Mouse (Mus musculus) left cerebral cortex, postnatal 4 days (tissue): ENCODE data around the gene Pdlim4. TPM values are rescaled to one million over a fixed set of nuclear protein-coding genes. Genes with fewer than 3 reads are reported as not detected.
A peak's percentile ranks its signal among the peaks of the same experiment; 100 is the strongest.

Experiments used
- DNase-seq: peaks from one replicate; pipeline ENCODE4 v3.0.0-alpha.2; 2022
- intact Hi-C: fragments of 180-260 bp; cut with DNase I; formaldehyde crosslinking; loops from one replicate; pipeline ENCODE4 v1.15.1; 2025
- total RNA-seq, 2 experiments: library from RNA; stranded (reverse); gene quantifications; 2 replicates each; pipeline ENCODE4 v1.2.3; 2021

The Pdlim4 gene
- 10 to 100 TPM; 11.9 to 13.5 TPM for total RNA-seq

DNA sequence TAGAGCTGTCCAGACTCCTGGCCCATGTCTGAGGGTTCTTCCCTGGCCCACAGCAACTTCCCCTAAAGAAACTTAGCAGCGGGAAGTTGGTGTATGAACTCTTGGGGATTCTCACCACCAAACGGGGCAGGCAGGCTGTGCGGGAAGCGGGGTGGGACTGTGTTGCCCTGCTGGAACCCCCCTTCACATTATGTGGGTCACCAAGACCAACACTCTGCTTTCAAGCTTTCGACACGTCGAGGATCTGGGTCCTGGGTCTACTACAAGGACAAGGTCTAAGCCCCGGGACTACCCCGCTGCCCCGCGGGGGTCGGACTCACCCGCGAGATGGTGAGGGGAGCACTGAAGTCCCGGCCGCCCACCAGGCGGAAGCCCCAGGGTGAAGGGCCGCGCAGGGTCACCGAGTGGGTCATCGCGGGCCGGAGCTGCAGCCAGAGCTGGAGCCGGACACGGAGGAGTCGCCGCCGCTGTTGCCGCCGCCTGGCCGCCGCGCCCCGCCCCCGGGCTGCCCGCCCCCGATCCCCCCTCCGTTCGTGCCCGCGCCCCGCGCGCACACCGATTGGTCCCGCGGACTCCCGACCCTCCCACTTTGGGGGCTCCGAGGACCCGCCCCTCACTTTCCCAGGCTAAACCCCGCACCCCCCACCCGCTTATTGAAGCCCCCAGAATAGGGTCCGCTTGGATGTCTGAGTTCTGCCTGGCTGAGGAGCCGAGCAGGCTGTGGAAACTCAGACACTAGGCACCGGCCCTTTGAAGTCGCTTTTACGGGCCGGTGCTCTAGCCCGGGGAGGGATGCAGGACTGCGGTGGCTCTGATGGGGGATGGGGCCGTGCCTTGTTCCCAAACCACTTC is at the start of gene Pdlim4:
Gene Pdlim4 (minus strand): TSS at position 495 of the 852 bp plus-strand sequence.
- intact Hi-C loops, result loop anchor here (10.0 kb wide), 1 partner anchor 134 kb away; no protein-coding TSS in a partner anchor
- peak; percentile 72 for DNase-seq

DNA sequence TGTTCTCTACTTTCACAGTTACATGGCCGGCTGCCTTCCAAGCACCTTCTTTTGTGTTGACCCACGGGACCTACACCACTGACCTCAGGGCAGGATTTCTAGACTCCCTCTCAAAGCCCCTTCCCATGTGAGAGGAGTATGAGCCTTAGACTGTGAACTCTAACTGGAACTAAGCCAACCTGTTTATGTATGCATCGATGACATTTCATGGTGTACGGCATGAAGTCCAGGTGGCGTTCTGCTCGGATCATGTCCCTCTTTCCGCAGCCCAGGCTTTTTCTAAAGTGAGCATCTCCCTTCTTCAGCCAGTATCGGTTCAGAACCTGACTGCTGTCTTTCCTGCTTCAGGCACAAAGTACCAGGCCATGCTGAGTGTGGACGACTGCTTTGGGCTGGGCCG is 48.3 kb upstream of the Pdlim4 start:
- intact Hi-C loops, result no loop called here
- DNase-seq, result no peak

DNA sequence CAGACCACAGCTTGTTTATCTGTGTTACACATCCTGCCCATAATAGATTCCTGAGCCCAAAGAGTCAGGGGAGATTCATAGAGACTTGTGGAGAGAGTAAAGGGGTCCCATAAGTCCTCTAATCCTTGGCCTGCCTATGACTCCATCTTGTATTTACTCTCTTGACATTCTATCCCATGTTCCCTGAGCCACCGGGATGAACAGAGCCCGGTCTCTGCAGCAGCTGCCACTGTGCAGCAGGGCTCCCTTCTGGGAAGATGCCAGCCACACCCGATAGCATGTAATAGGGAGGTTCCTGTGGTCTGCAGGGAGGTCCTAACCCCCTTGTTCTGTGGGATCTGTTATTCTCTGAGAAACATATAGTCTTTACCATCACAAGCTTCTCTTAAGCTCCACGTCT is 47.6 kb upstream of the Pdlim4 start:
- peak; percentile 54 for DNase-seq
- intact Hi-C loops, result no loop called here

DNA sequence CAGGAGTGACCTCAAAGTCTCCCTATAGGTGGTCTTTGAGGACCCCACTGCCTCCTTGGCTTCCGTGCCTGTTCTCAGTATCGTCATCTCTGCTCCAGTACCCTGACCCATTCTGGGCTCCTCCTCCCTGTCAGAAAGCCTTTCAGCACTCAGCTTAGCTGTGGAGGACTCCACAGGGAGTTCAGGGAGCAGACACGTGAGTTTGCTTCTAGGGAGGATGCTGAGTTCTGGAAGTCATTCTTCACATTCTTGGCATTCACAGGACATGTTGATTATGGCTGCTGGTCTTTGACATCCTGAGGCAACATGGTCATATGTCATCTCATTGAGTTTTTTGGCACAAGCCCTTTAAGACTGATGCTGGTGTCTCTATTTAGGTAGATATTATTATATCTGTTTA is 47.1 kb upstream of the Pdlim4 start:
- no peak for DNase-seq
- intact Hi-C loops, result no loop called here

DNA sequence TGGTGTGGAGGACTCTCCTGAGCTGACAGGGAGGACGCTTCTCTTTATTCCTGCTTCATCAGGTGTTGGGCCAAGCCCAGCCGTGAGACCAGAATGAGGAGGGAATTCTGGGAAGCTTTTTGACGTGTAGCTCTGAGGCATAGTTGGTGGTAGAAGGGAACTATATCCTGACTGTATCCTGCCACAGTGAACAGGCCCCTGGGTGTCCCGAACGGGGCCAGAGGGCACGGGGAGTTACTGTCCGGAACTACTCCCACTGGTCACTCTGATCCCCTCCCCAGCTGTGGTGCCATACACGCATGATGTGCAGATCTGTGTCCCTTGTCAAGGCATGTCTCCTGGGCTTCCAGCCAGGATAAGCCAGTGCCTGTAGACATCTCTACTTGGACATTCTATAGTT is 46.5 kb upstream of the Pdlim4 start:
- intact Hi-C loops, result no loop called here
- no peak for DNase-seq

DNA sequence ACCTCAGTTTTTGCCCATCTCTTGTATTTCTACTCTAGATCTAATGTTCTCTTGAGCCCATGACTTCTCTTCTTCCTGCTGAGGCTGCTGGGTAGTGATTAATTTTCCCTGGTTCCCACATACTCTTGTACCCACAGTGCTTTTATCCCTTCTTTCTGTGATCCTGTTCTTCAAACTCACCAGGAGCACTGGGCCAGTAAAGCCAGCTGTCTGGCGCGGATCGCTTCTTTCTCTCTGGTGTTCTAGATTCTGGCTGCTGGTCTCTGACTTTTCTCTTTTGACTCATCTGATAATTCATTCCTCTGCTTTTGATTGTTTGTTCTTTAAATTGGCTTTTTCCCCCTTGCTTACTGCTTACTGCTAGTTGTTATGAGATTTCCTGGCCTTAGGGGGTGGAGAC is 45.9 kb upstream of the Pdlim4 start:
- intact Hi-C loops, result no loop called here
- DNase-seq, result no peak

DNA sequence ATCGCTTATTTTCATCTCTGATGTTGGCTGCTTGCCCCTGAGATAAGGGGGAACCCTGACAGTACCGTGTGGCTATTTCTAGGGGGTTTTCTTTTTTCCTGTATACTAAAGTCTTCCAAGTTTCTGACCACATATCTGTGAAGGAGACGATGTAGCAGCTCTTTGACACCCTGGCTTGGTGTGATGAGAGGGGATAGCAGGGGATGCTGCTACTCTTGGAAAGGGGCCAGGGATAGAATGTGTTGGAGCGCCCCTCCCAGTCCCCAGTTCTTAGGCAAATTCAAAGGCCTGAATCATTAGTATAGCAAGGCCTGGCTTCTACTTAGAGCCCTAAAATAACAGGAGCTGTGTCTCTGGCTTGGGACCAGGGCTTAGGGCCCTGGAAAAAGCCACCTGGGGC is 44.5 kb upstream of the Pdlim4 start:
- intact Hi-C loops, result no loop called here
- no peak for DNase-seq

DNA sequence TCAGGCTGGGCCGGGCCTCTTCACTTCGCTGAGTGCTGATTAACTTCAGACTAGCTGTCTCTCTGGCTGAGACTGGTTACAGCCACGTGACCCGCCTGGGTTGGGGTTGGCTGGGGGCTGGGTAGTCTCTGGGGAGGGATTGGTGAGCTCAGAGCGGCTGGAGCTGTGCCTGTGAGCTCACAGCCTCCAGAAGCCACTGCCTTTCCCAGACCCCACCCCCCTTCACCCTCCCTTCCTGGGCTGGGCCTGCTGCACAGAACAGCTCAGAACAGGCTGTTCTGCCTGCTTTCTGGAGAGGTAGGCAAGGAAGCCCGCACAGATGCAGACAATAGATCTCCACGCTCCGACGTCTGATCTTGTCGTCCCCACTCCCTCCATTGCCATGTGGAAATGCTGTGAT is 44.1 kb upstream of the Pdlim4 start:
- DNase-seq, result peak; percentile 91
- intact Hi-C loops, result no loop called here

DNA sequence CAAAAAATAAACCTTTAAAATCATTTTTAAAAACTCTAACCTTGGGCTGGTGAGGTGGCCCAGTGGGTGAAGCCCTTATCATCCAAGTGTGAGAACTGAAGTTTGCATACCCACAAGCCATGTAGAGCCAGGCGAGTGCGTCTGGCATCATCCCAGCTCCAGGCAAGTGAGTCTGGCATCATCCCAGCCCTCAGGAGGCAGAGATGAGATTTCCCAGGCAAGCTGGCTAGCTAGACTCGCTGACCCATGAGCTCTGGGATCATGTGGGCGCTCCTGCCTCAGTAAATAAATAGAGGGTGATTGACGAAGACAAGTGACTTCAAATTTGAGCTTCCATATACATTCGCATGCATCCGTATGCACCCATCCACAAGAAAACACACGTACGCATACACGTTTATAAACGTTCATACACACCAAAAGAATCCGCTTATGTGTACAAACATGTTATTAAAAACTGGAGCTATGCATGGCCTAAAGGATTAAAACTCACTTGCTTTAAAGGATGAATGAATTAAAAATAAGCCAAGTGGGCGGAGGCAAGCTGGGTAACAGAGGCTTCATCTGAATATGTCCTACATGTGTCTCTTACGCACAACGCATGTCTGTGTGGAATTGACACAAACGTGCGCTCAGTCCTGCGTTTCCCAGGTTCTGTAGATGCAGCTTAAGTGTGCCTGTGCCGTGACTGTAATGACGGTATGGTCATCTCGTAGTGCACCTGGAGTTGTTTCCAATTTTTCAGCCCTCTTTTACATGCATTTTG is 43.3 kb upstream of the Pdlim4 start:
- peak; percentile 92 for DNase-seq
- intact Hi-C loops, result no loop called here

DNA sequence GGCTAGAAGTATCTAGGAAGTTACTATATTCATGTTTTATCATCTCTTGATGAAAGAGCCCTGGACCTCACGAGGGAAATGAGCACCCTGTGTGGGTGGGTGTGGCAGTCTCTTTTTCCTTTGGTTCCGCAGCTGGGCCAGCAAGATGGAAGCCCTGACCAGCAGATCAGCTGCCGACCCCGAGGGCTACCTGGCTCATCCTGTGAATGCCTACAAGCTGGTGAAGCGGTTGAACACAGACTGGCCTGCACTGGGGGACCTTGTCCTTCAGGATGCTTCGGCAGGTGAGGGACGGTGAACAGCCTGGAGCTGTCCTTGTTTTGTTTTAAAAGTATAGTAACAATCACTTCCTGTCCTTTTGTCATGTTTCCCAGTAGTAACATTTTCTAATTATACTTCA is 42.5 kb upstream of the Pdlim4 start:
- no peak for DNase-seq
- intact Hi-C loops, result no loop called here

DNA sequence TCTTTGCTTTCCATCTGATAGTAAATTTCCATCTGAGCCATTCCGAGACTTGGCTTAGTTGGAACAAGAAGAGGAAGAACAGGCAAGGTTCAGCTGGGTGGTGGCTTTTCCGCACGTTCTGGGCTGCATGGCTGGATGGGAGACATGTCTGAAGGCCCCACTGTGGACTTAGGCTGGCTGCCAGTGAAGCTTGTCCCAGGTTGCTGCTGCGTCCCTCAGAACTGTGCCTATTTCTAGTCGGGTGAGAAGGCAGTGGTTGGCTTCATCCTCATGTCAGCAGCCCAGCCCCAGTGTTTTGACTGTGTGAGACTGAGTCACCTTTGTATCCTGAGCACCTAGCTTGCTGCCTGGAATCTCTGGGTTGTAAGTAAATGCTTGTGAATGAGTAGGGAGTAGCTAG is 40.1 kb upstream of the Pdlim4 start:
- no peak for DNase-seq

DNA sequence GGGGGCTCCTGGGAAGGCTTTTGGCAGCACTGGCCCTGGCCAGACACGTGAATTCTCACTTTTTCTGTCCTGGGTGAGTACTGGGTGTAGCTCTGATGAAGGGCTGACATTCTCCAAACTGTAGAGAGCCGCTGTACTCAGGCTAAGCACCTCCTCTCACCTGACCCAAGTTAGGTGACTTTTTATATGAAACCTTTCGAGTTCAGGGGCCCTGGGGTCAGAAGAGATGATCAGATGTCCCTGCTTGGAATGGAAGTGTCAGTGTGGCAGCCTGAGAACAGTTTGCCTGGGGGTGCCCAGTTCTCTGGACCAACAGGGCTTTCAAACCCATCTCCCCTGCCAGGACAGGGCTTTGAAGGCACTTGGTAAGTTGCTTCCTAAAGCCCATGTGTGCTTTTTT is 39.3 kb upstream of the Pdlim4 start:
- DNase-seq, result no peak
- intact Hi-C loops, result no loop called here

More for the DNA sequence above, 40.1 kb upstream of the Pdlim4 start:
- intact Hi-C loops, result no loop called here

DNA sequence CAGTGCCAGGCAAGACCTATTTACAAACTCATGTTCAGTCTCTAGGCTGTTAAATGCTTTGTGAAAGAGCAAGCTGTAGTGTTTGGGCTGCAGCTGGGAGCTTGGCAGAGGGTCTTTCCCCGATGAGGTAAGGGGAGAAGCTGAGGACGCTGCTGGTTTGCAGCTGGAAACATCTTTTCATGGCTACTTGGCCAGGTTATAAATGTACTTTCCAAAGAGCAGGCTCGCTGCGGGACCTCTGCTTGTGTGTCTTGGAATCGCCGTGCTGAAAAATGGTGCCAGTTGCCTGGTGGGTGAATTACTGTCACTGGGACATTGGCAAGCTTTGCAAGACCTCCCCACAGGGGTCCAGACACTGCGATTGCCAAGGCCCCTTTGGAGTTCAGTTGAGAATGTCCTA is 38.4 kb upstream of the Pdlim4 start:
- peak; percentile 84 for DNase-seq
- intact Hi-C loops, result no loop called here

DNA sequence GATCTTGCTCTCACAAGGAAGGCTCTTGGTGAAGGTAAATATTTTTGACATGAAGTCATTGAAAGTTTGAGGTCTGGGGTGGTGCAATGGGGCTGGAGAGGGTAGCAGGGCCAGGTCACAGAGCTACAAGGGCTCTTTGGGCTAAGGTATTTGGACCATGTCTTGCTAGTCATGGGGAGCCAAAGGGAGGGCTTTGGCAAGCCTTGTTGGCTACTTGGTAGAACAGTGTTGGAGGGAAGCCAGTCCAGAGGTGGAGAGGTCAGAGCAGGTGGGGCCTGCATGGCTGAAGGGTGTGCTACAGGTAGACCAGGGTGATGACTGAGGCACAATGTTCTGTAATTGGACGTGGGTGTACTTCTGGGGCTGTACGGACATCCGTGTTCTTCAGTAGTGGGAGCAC is 37.9 kb upstream of the Pdlim4 start:
- intact Hi-C loops, result no loop called here
- no peak for DNase-seq

DNA sequence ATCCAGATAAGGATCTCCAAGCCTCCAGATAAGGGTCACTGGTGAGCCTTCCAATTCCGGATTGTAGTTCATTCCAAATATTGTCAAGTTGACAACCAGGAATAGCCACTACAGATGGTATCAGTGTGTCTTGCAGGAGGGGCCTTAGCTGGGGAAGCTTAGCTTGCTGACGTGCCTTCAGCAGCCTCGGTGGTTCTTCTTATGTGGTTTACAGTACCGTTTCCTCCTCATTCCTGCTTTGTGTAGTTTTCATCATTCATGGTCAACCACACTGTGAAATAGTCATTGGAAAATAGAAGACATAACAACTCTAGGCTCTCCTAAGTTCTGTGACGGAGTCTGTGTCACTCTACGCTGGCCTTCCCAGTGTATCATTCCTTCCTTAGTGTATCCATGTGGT is 36.2 kb upstream of the Pdlim4 start:
- DNase-seq, result no peak
- intact Hi-C loops, result no loop called here

DNA sequence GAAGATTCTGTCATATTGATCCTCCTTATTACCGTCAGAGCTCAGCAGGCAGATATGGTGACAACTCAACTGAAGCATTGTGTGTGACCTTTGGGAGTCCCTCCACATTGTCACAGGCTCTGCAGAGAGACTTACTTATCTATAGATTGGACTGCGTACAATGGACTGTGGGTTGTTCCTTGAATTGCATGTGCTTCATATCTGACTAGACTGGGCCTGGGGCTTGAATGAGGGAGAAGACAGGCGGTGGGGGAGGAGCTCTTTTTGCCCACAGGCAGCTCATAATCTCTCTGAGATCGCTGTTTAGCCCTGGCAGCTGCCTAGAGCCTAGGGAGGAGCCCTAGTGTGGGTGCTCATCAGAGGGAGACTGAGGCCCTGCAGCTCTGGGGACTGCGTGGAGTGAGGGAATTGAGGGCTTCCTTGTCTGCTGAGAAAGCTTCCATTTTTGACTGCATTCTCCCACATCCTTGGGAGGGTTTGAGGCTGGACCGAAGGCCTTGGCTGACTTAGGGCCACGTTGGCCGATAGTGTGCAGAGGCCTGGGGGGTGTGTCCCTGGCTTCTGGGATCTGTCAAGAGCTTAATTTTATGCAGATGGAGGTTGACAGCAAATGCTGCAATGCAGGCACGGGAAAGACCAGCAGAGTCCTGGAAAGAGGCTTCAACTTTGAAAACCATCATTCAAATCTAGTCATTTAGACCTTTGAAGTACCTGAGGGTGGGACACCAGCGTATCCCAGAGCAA is 34.1 kb upstream of the Pdlim4 start:
- DNase-seq, result no peak
- intact Hi-C loops, result no loop called here

DNA sequence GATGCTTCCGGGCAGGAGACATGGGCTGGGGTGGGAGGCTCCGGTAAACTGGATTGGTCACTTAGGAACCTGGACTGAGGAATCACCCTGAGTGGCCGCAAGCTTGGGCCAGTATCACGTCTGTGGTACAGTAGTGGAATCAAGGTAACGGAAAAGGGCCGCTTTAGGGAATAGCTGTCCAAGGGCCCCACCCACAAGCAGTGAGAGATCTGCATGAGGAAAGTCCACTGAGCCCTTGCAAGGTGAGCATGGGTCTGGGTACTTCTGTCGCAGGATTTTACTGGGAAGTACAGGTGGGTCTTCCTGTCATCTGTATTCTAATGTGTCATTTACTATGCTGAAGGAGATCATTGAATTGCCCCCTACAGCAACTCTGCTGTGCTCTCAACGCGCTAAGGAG is 32.9 kb upstream of the Pdlim4 start:
- intact Hi-C loops, result no loop called here
- DNase-seq, result no peak

DNA sequence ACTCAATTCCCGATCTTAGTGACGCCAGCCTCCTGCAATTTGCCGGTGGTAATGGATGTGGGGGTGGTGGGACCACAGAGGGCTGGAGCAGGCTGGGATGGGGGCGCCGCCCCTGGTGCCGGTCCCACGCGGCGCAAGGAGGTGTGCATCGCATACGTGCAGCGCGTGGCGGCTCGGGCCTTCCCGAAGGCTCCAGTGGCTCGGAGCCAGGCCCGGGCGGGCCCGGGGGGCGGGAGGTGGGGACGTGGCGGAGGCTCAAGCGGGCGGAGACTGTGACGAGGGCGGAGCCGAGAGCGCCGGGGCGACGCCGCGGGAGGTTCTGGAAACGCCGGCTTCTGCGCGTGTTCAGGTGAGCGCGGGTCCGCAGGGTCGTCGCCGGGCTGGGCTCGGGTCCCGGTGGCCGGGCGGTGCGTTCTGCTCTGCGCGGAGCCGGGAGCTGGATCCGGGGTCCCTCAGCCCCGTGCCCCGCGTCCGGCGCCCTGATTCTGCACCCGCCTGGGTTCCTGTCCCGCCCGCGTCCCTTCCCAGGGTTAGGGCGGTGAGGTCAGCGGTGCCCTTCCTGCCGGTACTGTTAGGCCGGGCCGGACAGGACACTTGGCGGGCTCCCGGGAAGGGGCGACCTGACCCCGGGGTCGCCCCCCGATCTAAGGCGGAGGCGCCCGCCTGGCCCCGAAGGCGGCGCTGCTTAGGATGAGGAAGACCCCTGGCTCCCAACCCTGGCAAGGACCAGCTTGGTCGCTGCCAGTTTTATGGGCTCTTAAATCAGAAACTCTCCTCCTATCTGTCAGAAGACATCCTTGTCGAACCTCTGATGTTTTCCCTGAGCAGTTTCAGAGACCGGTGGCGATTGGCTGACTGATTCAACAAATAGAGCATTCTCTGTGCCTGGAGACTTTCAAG is 32.1 kb upstream of the Pdlim4 start:
- intact Hi-C loops, result no loop called here
- DNase-seq, result peak; percentile 72

DNA sequence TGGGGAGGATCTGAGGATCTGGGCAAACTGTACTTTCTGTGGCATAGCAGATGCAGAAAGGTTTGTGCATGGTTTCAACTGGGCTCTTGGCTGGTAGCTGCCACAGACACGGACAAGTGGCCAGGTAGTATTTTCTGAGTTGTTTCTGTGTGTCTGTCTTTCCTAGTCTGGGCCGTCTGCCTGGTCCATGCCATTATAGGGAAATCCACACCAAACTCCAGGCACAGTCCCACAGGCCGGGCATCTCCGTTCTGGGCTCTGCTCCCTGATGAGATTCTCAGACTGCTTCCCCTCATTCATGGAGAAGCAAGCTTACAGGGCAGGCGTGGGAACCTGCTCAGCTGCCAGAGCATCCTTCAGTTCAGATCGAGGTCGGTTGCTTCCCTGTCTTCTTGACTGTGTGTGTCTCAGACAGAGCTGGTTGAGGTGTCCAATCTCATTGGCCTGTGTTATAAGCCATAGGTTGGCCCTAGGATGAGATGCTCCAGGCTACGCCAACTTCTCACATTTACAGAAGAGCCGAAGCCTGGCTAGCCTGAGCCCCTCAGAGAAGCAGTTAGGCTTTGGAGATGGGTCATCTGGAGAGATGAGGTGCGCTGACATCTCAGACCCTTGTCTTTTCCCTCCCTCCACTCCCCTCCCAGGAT is 31.4 kb upstream of the Pdlim4 start, which contains the start of gene P4ha2:
Gene P4ha2 (plus strand): TSS at position 51 of the 647 bp plus-strand sequence.
- intact Hi-C loops, result no loop called here
- DNase-seq, result no peak

DNA sequence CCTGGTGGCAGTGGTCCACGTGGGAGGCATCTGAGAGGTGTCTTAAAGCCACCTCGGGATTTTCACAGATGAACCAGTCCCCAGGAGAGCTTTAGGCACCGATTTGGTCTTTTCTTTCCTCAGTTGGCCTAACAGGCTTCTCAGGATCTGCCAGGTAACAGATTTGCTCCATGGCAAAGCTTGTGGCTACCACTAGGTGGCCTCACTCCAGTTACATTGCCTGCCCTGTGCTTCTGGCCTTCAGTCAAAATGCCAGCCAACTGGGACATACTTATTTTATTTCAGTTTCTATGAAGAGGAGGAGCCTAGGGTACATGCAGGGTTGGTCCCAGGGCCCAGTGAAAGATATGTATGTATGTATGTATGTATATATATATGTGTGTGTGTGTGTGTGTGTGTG is 24.2 kb upstream of the Pdlim4 start:
- DNase-seq, result peak; percentile 56
- intact Hi-C loops, result no loop called here
